ENCODE assay signal across 15 mouse cellular contexts in genomic region chr12:8494675-8495074, GRCm38 (mm10). TPM values are rescaled to one million over a fixed set of nuclear protein-coding genes. Genes with fewer than 3 reads are reported as not detected.
DNase-seq lines count a peak whose midpoint lies in the region; ATAC-seq and TF ChIP-seq lines count a peak whose summit lies in the region.
"Had no signal": no experiment of that assay in that cellular context is flagged by ENCODE, and none has a peak within 500 bp of the region (broad histone marks: within the 10 kb centered on the region; RNA-seq: fewer than 3 reads in every experiment).

No protein-coding gene starts in this region.

- intact Hi-C loops in gastrocnemius, adult 2 months (cut with DNase I): no loop called here

- H3K4me2 ChIP-seq in lung, postnatal 0 days (replicated peaks; ENCODE audit: low read depth, low read length): no peak overlapping the region
- H3K4me2 ChIP-seq: embryonic facial prominence, embryonic 12.5 days; forebrain, embryonic 15.5 days; heart, embryonic 13.5 days; hindbrain, embryonic 15.5 days had no signal

- H3K4me3 ChIP-seq in gastrocnemius, adult 2 months: no peak overlapping the region
- H3K4me3 ChIP-seq in lung, postnatal 0 days (ENCODE audit: low read depth, low read length): no peak overlapping the region
- H3K4me3 ChIP-seq: embryonic facial prominence, embryonic 12.5 days; forebrain, embryonic 15.5 days; heart, embryonic 13.5 days; hindbrain, embryonic 15.5 days had no signal

- no peak for ATAC-seq in lung, postnatal 0 days
- ATAC-seq in megakaryocyte-erythroid progenitor cell, adult 5-6 weeks (replicated peaks; ENCODE audit: low FRiP score, low TSS enrichment, poor library complexity, severe bottlenecking): no peak
- ATAC-seq: forebrain, embryonic 15.5 days; intestine, embryonic 16.5 days had no signal

- DNase-seq in gastrocnemius, adult 2 months: no peak
- DNase-seq in gastrocnemius, adult 8-10 months (ENCODE audit: low spot score in 2 of 2): no peak
- DNase-seq in lung, postnatal 0 days (ENCODE audit: low spot score): peak; percentile 20
- DNase-seq in lung, postnatal 4 days: no peak
- DNase-seq in adrenal gland, postnatal 36 days: peak; percentile 30 to 34
- DNase-seq: cerebellum, adult 11 months; cerebellum, adult 9-10 months; cerebellum, postnatal 25 days; gastrocnemius, postnatal 14 days had no signal

- no peaks in the 10 kb centered on the region for H3K36me3 ChIP-seq in lung, postnatal 0 days (ENCODE audit: insufficient read depth, low read length)
- H3K36me3 ChIP-seq: embryonic facial prominence, embryonic 12.5 days; forebrain, embryonic 15.5 days; heart, embryonic 13.5 days; hindbrain, embryonic 15.5 days had no signal

- H3K27me3 ChIP-seq in lung, postnatal 0 days (replicated peaks; ENCODE audit: insufficient read depth, low read length): no peaks in the 10 kb centered on the region
- H3K27me3 ChIP-seq: embryonic facial prominence, embryonic 12.5 days; forebrain, embryonic 15.5 days; heart, embryonic 13.5 days; hindbrain, embryonic 15.5 days had no signal

- H3K9ac ChIP-seq in lung, postnatal 0 days (replicated peaks; ENCODE audit: low read depth): no peak overlapping the region
- H3K9ac ChIP-seq: embryonic facial prominence, embryonic 12.5 days; forebrain, embryonic 15.5 days; heart, embryonic 13.5 days; hindbrain, embryonic 15.5 days had no signal

- H3K27ac ChIP-seq in gastrocnemius, adult 2 months: peak overlapping the region; percentile 43; the same call in 1 of the 2 replicates
- no peak overlapping the region for H3K27ac ChIP-seq in lung, postnatal 0 days (ENCODE audit: low read length)
- H3K27ac ChIP-seq: embryonic facial prominence, embryonic 12.5 days; forebrain, embryonic 15.5 days; heart, embryonic 13.5 days; hindbrain, embryonic 15.5 days had no signal

- 39% methylated on average over 3 of the region's 3 CpGs for WGBS in lung, postnatal 0 days

- H3K9me3 ChIP-seq in lung, postnatal 0 days (ENCODE audit: low read length): no peaks in the 10 kb centered on the region
- H3K9me3 ChIP-seq: embryonic facial prominence, embryonic 12.5 days; forebrain, embryonic 15.5 days; heart, embryonic 13.5 days; hindbrain, embryonic 15.5 days had no signal

- H3K4me1 ChIP-seq in lung, postnatal 0 days (ENCODE audit: insufficient read depth, low read depth, low read length): peaks cover 5% of the 10 kb centered on the region; the same call in 1 of the 2 replicates

- TF ChIP-seq EP300 in lung, postnatal 0 days (IDR thresholded peaks at IDR 0.05): no peak

- TF ChIP-seq CTCF in gastrocnemius, adult 2 months (IDR thresholded peaks at IDR 0.05): no peak
- no peak for TF ChIP-seq CTCF in lung, postnatal 0 days (IDR thresholded peaks at IDR 0.05)

RNA-seq across cellular contexts. Expression of gene Rhob, which starts 5.1 kb away (rescaled TPM):
- total RNA-seq in gastrocnemius, adult 2 months (2021): 100 to 1,000 TPM in 1 of 2 experiments, 10 to 100 TPM in 1; 33.5 to 115 TPM
- total RNA-seq in gastrocnemius, adult 8-10 months (2022): 10 to 100 TPM; 19.6 to 44.6 (median 26.7) TPM
- 77.6 and 77.9 TPM in 2 replicates for polyA plus RNA-seq in lung, postnatal 0 days (2015; fragmentation: Nextera tagmentation; extraction: Ambion mirVana)
- 100 to 1,000 TPM; 199 to 285 TPM for total RNA-seq in adrenal gland, postnatal 36 days (2021)
- 4.2 and 5.1 TPM in 2 replicates for total RNA-seq in megakaryocyte-erythroid progenitor cell, adult 5-6 weeks (2014; fragmentation: Nextera tagmentation)
- total RNA-seq in megakaryocyte-erythroid progenitor cell, adult 5-6 weeks (2017): 23.1 TPM in 2 replicates

Comparison
In these comparisons a context has a peak if more than half of its experiments do, and no peak if none do; other contexts are left out.
1. DNase-seq: peak in lung, postnatal 0 days (single experiment) and adrenal gland, postnatal 36 days (2 of 2); none in gastrocnemius, adult 2 months (single experiment), gastrocnemius, adult 8-10 months (0 of 2) and lung, postnatal 4 days (0 of 2).